Mouse (Mus musculus): Measurements from ENCODE around the gene Nr1h4. TPM values are rescaled to one million over a fixed set of nuclear protein-coding genes. Genes with fewer than 3 reads are reported as not detected.

The Nr1h4 gene
- polyA plus RNA-seq, 1 experiment: 2.6 TPM

- TF ChIP-seq CTCF (IDR thresholded peaks at IDR 0.05; ENCODE audit: control insufficient read depth, insufficient read depth, low read length) (no peak), POLR2A (IDR thresholded peaks at IDR 0.05; ENCODE audit: borderline replicate concordance, control insufficient read depth, low read depth, low read length) (no peak)
- Histone ChIP-seq H3K27ac (ENCODE audit: control insufficient read depth, insufficient read depth, low read depth, low read length, poor library complexity) (no peak overlapping the region), H3K4me1 (ENCODE audit: control insufficient read depth, insufficient read depth, low read length) (no peaks in the 10 kb centered on the region), H3K4me3 (replicated peaks; ENCODE audit: control insufficient read depth, low read depth, low read length) (no peak overlapping the region)
- 68% methylated on average over 5 of the region's 5 CpGs for WGBS
Observed at GRCm38 (mm10) chr10:89502986-89503560, 30.3 kb downstream of the Nr1h4 start.

DNA sequence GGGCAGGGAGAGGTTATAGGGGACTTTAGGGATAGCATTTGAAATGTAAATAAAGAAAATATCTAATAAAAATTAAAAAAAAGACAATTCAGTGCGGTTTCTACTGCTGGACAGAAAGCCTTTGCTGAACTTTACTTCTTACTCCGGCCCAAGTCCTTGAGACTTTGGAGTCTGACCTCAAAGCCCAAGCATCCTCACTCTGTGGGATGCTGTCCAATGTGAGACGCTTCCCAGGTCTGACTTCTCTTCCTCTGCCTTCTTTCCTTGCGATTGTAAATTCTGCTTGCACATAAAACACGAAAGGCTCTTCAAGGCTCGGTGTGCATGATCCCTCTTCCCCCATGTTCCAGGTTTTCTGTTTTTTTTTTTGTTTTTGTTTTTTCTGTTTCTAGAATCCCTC is 31.5 kb downstream of the Nr1h4 start:
- no peak overlapping the region for H3K27ac ChIP-seq (ENCODE audit: control insufficient read depth, insufficient read depth, low read depth, low read length, poor library complexity)
- TF ChIP-seq POLR2A (IDR thresholded peaks at IDR 0.05; ENCODE audit: borderline replicate concordance, control insufficient read depth, low read depth, low read length) (no peak), CTCF (IDR thresholded peaks at IDR 0.05; ENCODE audit: control insufficient read depth, insufficient read depth, low read length) (no peak)
- no peak overlapping the region for H3K4me3 ChIP-seq (replicated peaks; ENCODE audit: control insufficient read depth, low read depth, low read length)
- H3K4me1 ChIP-seq (ENCODE audit: control insufficient read depth, insufficient read depth, low read length): no peaks in the 10 kb centered on the region
- 88% methylated on average over 6 of the region's 6 CpGs for WGBS

DNA sequence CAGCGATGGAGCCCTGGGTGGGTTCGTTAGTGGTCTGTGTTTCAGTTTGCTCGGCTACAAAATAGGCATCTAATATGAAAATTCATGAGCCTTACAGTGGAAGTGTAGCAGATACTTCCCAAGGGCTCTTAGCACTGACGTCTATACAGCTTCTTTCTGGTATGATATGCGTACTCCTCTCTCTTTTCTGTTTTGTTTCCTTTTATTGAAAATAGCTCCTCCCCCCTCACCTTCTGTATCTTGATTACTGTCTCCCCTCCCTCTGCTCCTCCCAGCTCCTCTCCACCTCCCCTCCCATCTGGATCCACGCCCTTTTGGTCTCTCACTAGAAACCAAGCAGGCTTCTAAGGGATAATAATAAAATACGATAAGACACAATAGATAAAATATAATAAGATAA is 37.8 kb downstream of the Nr1h4 start:
- no peaks in the 10 kb centered on the region for H3K4me1 ChIP-seq (ENCODE audit: control insufficient read depth, insufficient read depth, low read length)
- no peak overlapping the region for H3K4me3 ChIP-seq (replicated peaks; ENCODE audit: control insufficient read depth, low read depth, low read length)
- TF ChIP-seq POLR2A (IDR thresholded peaks at IDR 0.05; ENCODE audit: borderline replicate concordance, control insufficient read depth, low read depth, low read length) (no peak), CTCF (IDR thresholded peaks at IDR 0.05; ENCODE audit: control insufficient read depth, insufficient read depth, low read length) (no peak)
- H3K27ac ChIP-seq (ENCODE audit: control insufficient read depth, insufficient read depth, low read depth, low read length, poor library complexity): no peak overlapping the region
- WGBS: 73% methylated on average over 7 of the region's 7 CpGs

GRCm38 (mm10) chr10:89491321-89491720 is 42.1 kb downstream of the Nr1h4 start:
- no peaks in the 10 kb centered on the region for H3K4me1 ChIP-seq (ENCODE audit: control insufficient read depth, insufficient read depth, low read length)
- TF ChIP-seq POLR2A (IDR thresholded peaks at IDR 0.05; ENCODE audit: borderline replicate concordance, control insufficient read depth, low read depth, low read length): no peak
- no peak for TF ChIP-seq CTCF (IDR thresholded peaks at IDR 0.05; ENCODE audit: control insufficient read depth, insufficient read depth, low read length)
- no peak overlapping the region for H3K4me3 ChIP-seq (replicated peaks; ENCODE audit: control insufficient read depth, low read depth, low read length)
- H3K27ac ChIP-seq (ENCODE audit: control insufficient read depth, insufficient read depth, low read depth, low read length, poor library complexity): no peak overlapping the region
- WGBS: 84% methylated on average over 3 of the region's 3 CpGs

DNA sequence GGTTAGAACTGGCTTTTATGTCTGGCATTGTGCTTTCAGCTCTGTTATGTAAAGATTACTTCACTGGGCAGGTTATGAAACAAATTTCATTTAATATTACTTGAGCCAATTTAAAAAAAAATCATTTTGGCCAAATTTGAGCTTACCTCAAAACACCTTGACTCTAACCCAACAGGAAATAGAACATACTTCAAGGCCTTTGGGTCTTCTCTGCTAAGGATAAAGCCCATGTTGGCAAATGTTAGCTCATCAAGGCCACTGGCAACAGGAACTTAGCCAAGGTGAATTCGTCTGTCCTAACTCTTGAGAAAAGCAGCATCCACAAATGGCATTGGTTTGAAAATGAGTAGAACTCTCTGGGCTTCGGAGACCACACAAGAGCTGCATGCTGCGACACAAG is 43.1 kb downstream of the Nr1h4 start:
- 76% methylated on average over 3 of the region's 3 CpGs for WGBS
- TF ChIP-seq CTCF (IDR thresholded peaks at IDR 0.05; ENCODE audit: control insufficient read depth, insufficient read depth, low read length): no peak
- no peak overlapping the region for H3K4me3 ChIP-seq (replicated peaks; ENCODE audit: control insufficient read depth, low read depth, low read length)
- no peaks in the 10 kb centered on the region for H3K4me1 ChIP-seq (ENCODE audit: control insufficient read depth, insufficient read depth, low read length)
- H3K27ac ChIP-seq (ENCODE audit: control insufficient read depth, insufficient read depth, low read depth, low read length, poor library complexity): no peak overlapping the region

GRCm38 (mm10) chr10:89489459-89489858 is 43.9 kb downstream of the Nr1h4 start:
- no peak overlapping the region for H3K27ac ChIP-seq (ENCODE audit: control insufficient read depth, insufficient read depth, low read depth, low read length, poor library complexity)
- no peak for TF ChIP-seq CTCF (IDR thresholded peaks at IDR 0.05; ENCODE audit: control insufficient read depth, insufficient read depth, low read length)
- no peak for TF ChIP-seq POLR2A (IDR thresholded peaks at IDR 0.05; ENCODE audit: borderline replicate concordance, control insufficient read depth, low read depth, low read length)
- no peaks in the 10 kb centered on the region for H3K4me1 ChIP-seq (ENCODE audit: control insufficient read depth, insufficient read depth, low read length)
- no peak overlapping the region for H3K4me3 ChIP-seq (replicated peaks; ENCODE audit: control insufficient read depth, low read depth, low read length)
- 26% methylated on average over 4 of the region's 4 CpGs for WGBS

GRCm38 (mm10) chr10:89486995-89487742 is 46.2 kb downstream of the Nr1h4 start:
- WGBS: 62% methylated on average over 4 of the region's 4 CpGs
- TF ChIP-seq CTCF (IDR thresholded peaks at IDR 0.05; ENCODE audit: control insufficient read depth, insufficient read depth, low read length) (no peak), POLR2A (IDR thresholded peaks at IDR 0.05; ENCODE audit: borderline replicate concordance, control insufficient read depth, low read depth, low read length) (no peak)
- no peaks in the 10 kb centered on the region for H3K4me1 ChIP-seq (ENCODE audit: control insufficient read depth, insufficient read depth, low read length)

GRCm38 (mm10) chr10:89484907-89485306 is 48.5 kb downstream of the Nr1h4 start:
- TF ChIP-seq POLR2A (IDR thresholded peaks at IDR 0.05; ENCODE audit: borderline replicate concordance, control insufficient read depth, low read depth, low read length) (no peak), CTCF (IDR thresholded peaks at IDR 0.05; ENCODE audit: control insufficient read depth, insufficient read depth, low read length) (no peak)
- no peak overlapping the region for H3K4me3 ChIP-seq (replicated peaks; ENCODE audit: control insufficient read depth, low read depth, low read length)
- H3K27ac ChIP-seq (ENCODE audit: control insufficient read depth, insufficient read depth, low read depth, low read length, poor library complexity): no peak overlapping the region
- no peaks in the 10 kb centered on the region for H3K4me1 ChIP-seq (ENCODE audit: control insufficient read depth, insufficient read depth, low read length)

More at GRCm38 (mm10) chr10:89486995-89487742, 46.2 kb downstream of the Nr1h4 start:
- H3K4me3 ChIP-seq (replicated peaks; ENCODE audit: control insufficient read depth, low read depth, low read length): no peak overlapping the region
- H3K27ac ChIP-seq (ENCODE audit: control insufficient read depth, insufficient read depth, low read depth, low read length, poor library complexity): no peak overlapping the region
